Mouse (Mus musculus): ENCODE results near the gene Zc3h4.

DNA sequence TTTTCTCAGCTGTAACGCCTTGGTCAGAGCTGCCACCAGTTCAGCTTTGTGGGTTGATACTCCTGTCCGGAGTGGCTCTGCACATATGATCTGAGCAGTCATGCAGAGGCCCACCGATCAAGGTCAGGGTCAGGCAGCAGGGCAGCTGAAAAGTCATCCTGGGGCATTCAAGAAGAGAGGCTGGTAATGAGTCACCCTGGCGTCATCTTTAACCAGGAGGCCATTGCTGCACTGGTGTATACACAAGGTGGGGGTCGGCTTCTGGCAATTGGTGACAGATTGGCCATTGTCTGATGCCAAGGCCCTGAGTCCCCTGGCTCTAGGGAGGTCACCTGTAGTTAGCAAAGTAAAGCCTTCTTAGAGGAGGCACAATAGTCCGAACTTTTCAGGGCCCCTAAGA, 50.9 kb downstream of the Zc3h4 start:
- TF ChIP-seq TCF12 (IDR thresholded peaks at IDR 0.05; ENCODE audit: low read depth, low read length): no peak
- no peak for TF ChIP-seq POLR2A (IDR thresholded peaks at IDR 0.05; ENCODE audit: control insufficient read depth in 1 of 2, insufficient read depth in 1 of 2, low read depth in 1 of 2, low read length in 2 of 2, poor library complexity in 1 of 2)
- TF ChIP-seq TBP (IDR thresholded peaks at IDR 0.05; ENCODE audit: low read depth, low read length): no peak
- no peak for TF ChIP-seq SIN3A (IDR thresholded peaks at IDR 0.05; ENCODE audit: low read length)
- no peak for TF ChIP-seq JUND (IDR thresholded peaks at IDR 0.05; ENCODE audit: low read depth, low read length)
- TF ChIP-seq CTCF (IDR thresholded peaks at IDR 0.05 in 2 of 3, conservative IDR thresholded peaks at IDR 0.05 in 1 of 3; ENCODE audit: control insufficient read depth in 1 of 3, insufficient read depth in 1 of 3, low read depth in 2 of 3, low read length in 3 of 3, poor library complexity in 1 of 3, severe bottlenecking in 1 of 3): no peak
- TF ChIP-seq E2F4 (IDR thresholded peaks at IDR 0.05; ENCODE audit: borderline replicate concordance, low read depth, low read length): no peak
- no peak for TF ChIP-seq POLR2AphosphoS5 (IDR thresholded peaks at IDR 0.05; ENCODE audit: borderline replicate concordance, low read depth, low read length)
